Mouse (Mus musculus): Measurements from ENCODE around the gene Pex5.

The Pex5 gene

GRCm38 (mm10) chr6:124414927-124415325 lies at the start of gene Pex5:
TSS of gene Pex5 (minus strand) at chr6:124415067.
- DNase-seq (ENCODE audit: low read depth, low spot score): peak; percentile 98

- peak; percentile 56 for DNase-seq (ENCODE audit: low read depth, low spot score)
Observed at GRCm38 (mm10) chr6:124463881-124464291, 49.0 kb upstream of the Pex5 start.

GRCm38 (mm10) chr6:124459388-124459787 lies 44.5 kb upstream of the Pex5 start:
- no peak for DNase-seq (ENCODE audit: low read depth, low spot score)

- DNase-seq (ENCODE audit: low read depth, low spot score): peak; percentile 99
Observed at GRCm38 (mm10) chr6:124458505-124458904, 43.6 kb upstream of the Pex5 start.

- no peak for DNase-seq (ENCODE audit: low read depth, low spot score)
Observed at GRCm38 (mm10) chr6:124457827-124458226, 43.0 kb upstream of the Pex5 start.

- no peak for DNase-seq (ENCODE audit: low read depth, low spot score)
Observed at GRCm38 (mm10) chr6:124456243-124456642, 41.4 kb upstream of the Pex5 start.

- DNase-seq (ENCODE audit: low read depth, low spot score): no peak
Observed at GRCm38 (mm10) chr6:124453756-124454155, 38.9 kb upstream of the Pex5 start.

- no peak for DNase-seq (ENCODE audit: low read depth, low spot score)
Observed at GRCm38 (mm10) chr6:124451995-124452394, 37.1 kb upstream of the Pex5 start.

- DNase-seq (ENCODE audit: low read depth, low spot score): no peak
Observed at GRCm38 (mm10) chr6:124449668-124450383, 35.0 kb upstream of the Pex5 start.

GRCm38 (mm10) chr6:124448959-124449667 lies 34.2 kb upstream of the Pex5 start:
- DNase-seq (ENCODE audit: low read depth, low spot score): no peak

GRCm38 (mm10) chr6:124448186-124448852 lies 33.5 kb upstream of the Pex5 start:
- DNase-seq (ENCODE audit: low read depth, low spot score): peak; percentile 54

GRCm38 (mm10) chr6:124447356-124447755 lies 32.5 kb upstream of the Pex5 start:
- DNase-seq (ENCODE audit: low read depth, low spot score): no peak

GRCm38 (mm10) chr6:124446459-124446858 lies 31.6 kb upstream of the Pex5 start:
- DNase-seq (ENCODE audit: low read depth, low spot score): no peak

GRCm38 (mm10) chr6:124446024-124446423 lies 31.2 kb upstream of the Pex5 start:
- no peak for DNase-seq (ENCODE audit: low read depth, low spot score)

GRCm38 (mm10) chr6:124443338-124443737 lies 28.5 kb upstream of the Pex5 start:
- no peak for DNase-seq (ENCODE audit: low read depth, low spot score)

GRCm38 (mm10) chr6:124436245-124436644 lies 21.4 kb upstream of the Pex5 start:
- no peak for DNase-seq (ENCODE audit: low read depth, low spot score)

- no peak for DNase-seq (ENCODE audit: low read depth, low spot score)
Observed at GRCm38 (mm10) chr6:124435173-124435572, 20.3 kb upstream of the Pex5 start.

- no peak for DNase-seq (ENCODE audit: low read depth, low spot score)
Observed at GRCm38 (mm10) chr6:124433688-124434324, 18.9 kb upstream of the Pex5 start.

GRCm38 (mm10) chr6:124430784-124431495 lies 16.1 kb upstream of the Pex5 start:
- DNase-seq (ENCODE audit: low read depth, low spot score): no peak

- DNase-seq (ENCODE audit: low read depth, low spot score): no peak
Observed at GRCm38 (mm10) chr6:124430379-124430778, 15.5 kb upstream of the Pex5 start.

- DNase-seq (ENCODE audit: low read depth, low spot score): peak; percentile 60
Observed at GRCm38 (mm10) chr6:124427791-124428576, 13.1 kb upstream of the Pex5 start.
